Mouse (Mus musculus) Patski (cell line): Measurements from ENCODE around the gene Cpsf4. TPM values are rescaled to one million over a fixed set of nuclear protein-coding genes. Genes with fewer than 3 reads are reported as not detected.
"Not testable (repeated sequence)": the region's sequence is repeated elsewhere in the genome, so short reads cannot be mapped to it uniquely, and the experiment has no call there.

Source experiments
- ATAC-seq: fragments of 100-300 bp; one replicate; pipeline ENCODE4 v1.8.0; 2021
- CTCF ChIA-PET: fragments of 350-600 bp; sonication (Branson Sonifier 250); formaldehyde crosslinking; loops from one replicate; lab custom pipeline; 2022; ENCODE audit warnings: inconsistent platforms; lab: Charles Lee
- POLR2A ChIA-PET: fragments of 350-600 bp; sonication (Branson Sonifier 250); formaldehyde crosslinking; loops from one replicate; lab custom pipeline; 2022; ENCODE audit warnings: antibody characterized with exemption, inconsistent platforms; lab: Charles Lee
- DNase-seq: peaks from one replicate; pipeline ENCODE4 v3.0.0-alpha.2; 2011; ENCODE audit warnings: low read depth, low spot score
- H3K27me3 ChIP-seq: fragments of 371-371 bp; one replicate; pipeline ENCODE4 v1.5.1; 2021
- CTCF ChIP-seq: fragments of 100-300 bp; IDR thresholded peaks from one replicate; pipeline ENCODE4 v1.5.1; 2021
- in situ Hi-C: fragments of 300-500 bp; cut with MboI; formaldehyde crosslinking; loops from 3 replicates; pipeline ENCODE4 v1.11.1; 2018; ENCODE audit warnings: low pct_unique_long_range_greater_than_20kb, mixed read lengths
- polyA plus RNA-seq: library from polyadenylated mRNA; unstranded; gene quantifications from one replicate; pipeline ENCODE4 v1.2.3, GENCODE M21; 2021

Cpsf4 gene
- polyA plus RNA-seq, 1 experiment from 2014 or later: 33.9 TPM

DNA sequence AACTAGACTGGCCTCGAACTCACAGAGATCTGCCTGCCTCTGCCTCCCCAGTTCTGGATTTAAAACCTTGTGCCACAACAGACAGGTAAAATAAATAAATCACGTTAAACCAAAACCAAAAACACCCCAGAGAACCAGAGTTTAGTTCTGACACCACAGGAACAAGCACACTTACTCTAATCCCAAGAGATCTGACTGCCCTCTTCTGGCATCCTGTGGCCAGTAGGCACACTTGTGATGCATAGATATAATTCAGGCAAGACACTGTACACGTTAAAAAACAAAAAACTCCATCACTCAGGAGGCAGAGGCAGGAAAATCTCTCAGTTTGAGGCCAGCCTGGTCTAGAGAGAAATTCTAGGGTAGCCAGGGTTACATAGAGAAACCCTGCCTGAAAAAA is 35.4 kb downstream of the Cpsf4 start:
- in situ Hi-C loops: no loop called here
- ATAC-seq: no peak
- no peak for DNase-seq
- CTCF ChIA-PET: no interaction called here
- POLR2A ChIA-PET: no interaction called here
- TF ChIP-seq CTCF: no peak
- H3K27me3 ChIP-seq: no peaks in the 10 kb centered on the region

DNA sequence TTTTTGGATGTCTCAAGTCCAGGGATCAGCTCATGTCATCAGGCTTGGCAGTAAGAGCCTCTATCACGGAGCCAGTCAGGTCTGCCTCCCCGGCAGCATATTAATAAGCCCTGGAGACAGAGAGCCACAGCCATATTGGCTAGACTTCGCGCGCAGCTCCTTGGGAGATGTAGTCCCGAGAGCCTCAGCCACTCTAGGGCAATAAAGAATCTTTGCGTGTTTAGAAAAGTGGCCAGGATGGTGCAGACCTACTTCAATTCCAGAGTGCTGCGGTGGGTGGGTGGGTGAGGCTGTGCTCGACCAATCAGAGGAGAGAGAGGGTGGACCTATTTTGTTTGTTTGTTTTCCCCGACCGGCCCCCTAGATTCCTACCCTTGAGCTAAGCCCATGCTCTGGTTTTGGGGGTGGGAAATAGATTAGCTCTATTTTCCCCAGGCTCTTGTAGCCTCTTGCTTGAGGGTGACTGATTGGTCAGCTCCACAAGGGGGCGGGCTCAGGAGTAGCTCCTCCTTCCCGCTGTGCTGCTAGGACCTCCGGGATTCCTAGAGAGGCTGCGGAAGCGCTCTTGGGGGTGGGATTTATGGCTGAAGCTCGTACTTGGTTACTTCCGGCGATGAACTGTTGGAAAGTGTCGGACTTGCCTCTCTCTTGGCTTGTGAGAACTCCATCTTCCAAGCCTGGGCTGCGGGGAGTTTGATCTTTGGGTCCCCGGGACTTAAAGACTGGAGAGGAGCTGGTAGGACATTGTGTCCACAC is 37.1 kb downstream of the Cpsf4 start, which contains the start of gene Zkscan5:
TSS of gene Zkscan5 (plus strand) at position 627 of the 756 bp plus-strand sequence.
- DNase-seq (peak; percentile 99), ATAC-seq (peak; percentile 92)
- ChIA-PET POLR2A (interaction anchor here (0.6 to 3.4 kb wide), 4 partner anchors 10 to 28 kb away, joined by 3 to 16 read pairs (median 4); partner anchors contain the start of gene Zfp655), CTCF (interaction anchor here (0.9 to 1.8 kb wide), 4 partner anchors 9 to 22 kb away, joined by 3 to 5 read pairs (median 4); no protein-coding TSS in a partner anchor)
- no peak for TF ChIP-seq CTCF
- H3K27me3 ChIP-seq: no peaks in the 10 kb centered on the region
- in situ Hi-C loops: no loop called here

DNA sequence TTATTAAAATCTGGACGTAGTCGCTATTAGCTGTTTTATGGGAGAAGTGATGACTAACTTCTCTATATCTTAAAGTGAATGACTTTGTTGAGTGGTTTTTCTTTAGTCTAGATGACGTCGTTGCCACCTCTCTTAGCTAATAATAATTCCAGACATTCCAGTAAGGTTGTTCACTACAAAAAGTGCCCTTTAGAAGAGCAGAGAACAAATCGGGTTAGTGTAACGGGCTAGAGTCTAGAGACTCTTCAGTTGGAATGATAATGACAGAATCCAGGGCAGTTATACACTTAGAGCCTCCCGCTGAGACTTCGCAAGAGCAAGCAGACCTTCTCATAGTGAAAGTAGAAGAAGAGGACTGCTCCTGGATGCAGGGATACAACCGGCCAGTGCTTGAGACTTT is 38.0 kb downstream of the Cpsf4 start:
- no peak for TF ChIP-seq CTCF
- ChIA-PET CTCF (interaction anchor here (1.0 to 1.8 kb wide), 3 partner anchors 9 to 23 kb away, joined by 3 to 5 read pairs (median 3); no protein-coding TSS in a partner anchor), POLR2A (interaction anchor here (1.3 to 3.4 kb wide), 3 partner anchors 15 to 27 kb away, joined by 3 to 16 read pairs (median 6); partner anchors contain the start of gene Zfp655)
- DNase-seq: peak; percentile 39
- peak; percentile 41 for ATAC-seq
- H3K27me3 ChIP-seq: no peaks in the 10 kb centered on the region
- in situ Hi-C loops: no loop called here

DNA sequence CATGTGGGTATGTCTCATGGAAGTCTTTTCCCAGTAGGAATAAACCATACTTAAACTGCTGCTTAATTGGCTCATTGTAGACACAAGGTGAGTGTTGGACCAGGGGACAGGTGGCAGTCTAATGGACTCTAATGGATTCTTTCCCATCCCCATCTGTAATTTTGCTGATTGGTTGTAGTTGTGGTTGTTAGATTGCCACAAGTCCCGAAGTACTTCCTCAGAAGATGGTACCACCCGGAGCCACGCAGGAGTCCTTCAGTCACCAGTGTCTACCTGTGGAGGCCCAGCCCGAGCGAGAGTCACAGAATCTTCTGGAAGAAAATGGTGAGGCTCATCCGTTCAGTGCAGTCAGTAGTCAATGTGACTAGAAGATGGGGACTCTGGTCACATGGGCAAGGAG is 40.4 kb downstream of the Cpsf4 start:
- TF ChIP-seq CTCF: no peak
- in situ Hi-C loops: no loop called here
- ChIA-PET POLR2A (interaction anchor here (0.6 kb wide), 1 partner anchor 70 kb away, joined by 3 read pairs; no protein-coding TSS in a partner anchor), CTCF (interaction anchor here (1.2 kb wide), 1 partner anchor 15 kb away, joined by 4 read pairs; no protein-coding TSS in a partner anchor)
- H3K27me3 ChIP-seq: no peaks in the 10 kb centered on the region
- DNase-seq: no peak
- ATAC-seq: no peak

DNA sequence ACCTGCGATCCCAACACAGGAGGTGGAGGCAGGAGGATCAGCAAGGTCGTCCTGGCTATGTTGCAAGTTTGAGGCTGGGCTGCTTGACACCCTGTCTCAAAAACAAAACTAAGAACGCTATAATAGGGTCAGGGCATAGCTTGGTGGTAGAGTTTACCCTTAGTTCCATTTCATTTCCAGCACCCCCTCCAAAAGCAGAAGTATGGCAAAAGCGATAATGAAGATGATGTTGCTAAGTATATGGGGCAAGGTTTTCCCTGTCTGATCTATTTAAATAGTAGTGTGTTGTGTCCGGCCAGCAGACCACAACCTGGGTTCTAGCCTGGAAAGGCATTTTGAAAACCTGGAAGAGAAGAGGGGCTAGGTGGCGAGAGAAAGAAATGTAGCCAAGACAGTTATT is 40.9 kb downstream of the Cpsf4 start:
- CTCF ChIA-PET: no interaction called here
- DNase-seq (no peak), ATAC-seq (no peak)
- in situ Hi-C loops: no loop called here
- POLR2A ChIA-PET: no interaction called here
- no peaks in the 10 kb centered on the region for H3K27me3 ChIP-seq
- TF ChIP-seq CTCF: no peak

DNA sequence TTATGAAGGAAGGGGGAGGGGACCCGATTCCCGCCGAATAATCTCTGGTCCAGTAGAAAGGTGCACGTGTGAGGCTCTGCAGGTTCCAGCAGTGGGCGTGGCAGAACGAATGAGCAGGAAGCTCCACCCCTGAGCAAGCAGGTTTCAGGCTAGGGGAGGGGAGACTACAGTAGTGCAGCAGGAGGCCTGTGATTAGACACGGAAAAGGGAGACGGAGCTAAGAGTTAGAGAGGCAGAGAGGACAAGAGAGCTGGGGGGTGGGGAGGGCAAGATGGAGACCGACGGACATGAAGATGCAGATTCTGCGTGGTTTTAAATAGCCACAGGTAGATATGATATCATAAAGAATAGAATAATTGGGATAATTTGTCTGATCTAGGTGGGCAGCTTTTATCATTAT is 41.4 kb downstream of the Cpsf4 start:
- ATAC-seq, CTCF ChIA-PET, POLR2A ChIA-PET, DNase-seq, in situ Hi-C loops, H3K27me3 ChIP-seq: not testable (repeated sequence)

DNA sequence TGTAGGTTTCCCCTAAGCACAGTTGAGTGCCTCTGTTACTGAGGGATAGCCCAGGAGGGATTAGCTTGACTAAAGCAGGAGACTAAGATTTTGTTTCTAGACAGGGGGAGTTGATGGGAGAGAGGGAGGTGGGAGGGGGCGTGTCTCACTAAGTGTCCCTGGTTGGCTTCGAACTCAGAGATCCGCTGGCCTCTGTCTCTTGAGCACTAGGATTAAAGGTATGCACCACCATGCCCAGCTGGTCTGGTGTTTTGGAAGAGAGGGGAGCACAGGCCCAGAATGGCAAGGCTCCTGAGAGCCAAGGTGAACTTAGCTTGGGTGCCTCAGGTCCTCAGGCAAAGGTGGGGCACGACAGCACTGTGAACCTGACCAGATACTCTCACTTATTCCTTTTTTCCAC is 44.3 kb downstream of the Cpsf4 start:
- CTCF ChIA-PET: interaction anchor here (0.8 to 1.3 kb wide), 2 partner anchors 12 to 13 kb away, joined by 3 read pairs; no protein-coding TSS in a partner anchor
- POLR2A ChIA-PET: no interaction called here
- H3K27me3 ChIP-seq: no peaks in the 10 kb centered on the region
- DNase-seq: no peak
- TF ChIP-seq CTCF: no peak
- no peak for ATAC-seq
- in situ Hi-C loops: no loop called here

DNA sequence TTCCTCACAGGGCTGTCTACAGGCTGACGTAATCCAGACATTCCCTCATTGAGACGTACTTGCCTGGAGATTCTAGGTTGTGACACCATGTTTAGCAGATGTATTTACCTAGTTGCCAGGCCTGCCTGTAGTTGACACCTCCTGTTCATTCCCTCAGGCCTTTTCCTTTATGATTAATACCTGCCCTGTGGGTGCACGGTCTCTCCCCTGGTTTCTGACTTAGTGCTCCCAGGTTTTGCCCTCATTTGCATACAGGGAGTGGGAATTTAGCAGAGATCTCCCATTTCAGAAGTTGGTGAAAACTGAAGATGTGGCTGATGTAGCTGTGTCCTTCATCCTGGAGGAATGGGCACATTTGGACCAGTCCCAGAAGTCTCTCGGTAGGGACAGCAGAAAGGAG is 45.2 kb downstream of the Cpsf4 start:
- ChIA-PET POLR2A (no interaction called here), CTCF (interaction anchor here (0.8 to 1.3 kb wide), 2 partner anchors 12 to 13 kb away, joined by 3 read pairs; no protein-coding TSS in a partner anchor)
- TF ChIP-seq CTCF: no peak
- in situ Hi-C loops: no loop called here
- no peaks in the 10 kb centered on the region for H3K27me3 ChIP-seq
- ATAC-seq (no peak), DNase-seq (no peak)

DNA sequence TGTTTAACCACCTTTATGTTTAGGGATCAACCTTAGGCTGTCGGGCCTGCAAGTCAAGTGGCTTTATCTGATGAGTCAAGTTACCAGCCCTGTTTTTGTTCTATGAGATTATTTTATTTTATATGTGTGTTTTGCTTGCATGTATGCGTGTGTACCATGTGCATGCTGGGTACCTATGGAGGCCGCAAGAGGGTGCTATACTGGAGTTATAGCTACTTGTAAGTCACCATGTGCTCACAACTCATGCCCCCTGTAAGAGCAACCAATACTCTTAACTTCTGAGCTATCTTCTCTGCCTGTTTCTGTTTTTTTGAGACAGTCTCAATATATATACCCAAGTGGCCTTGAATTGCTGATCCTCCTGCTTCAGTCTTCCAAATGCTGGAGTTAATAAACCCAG is 46.5 kb downstream of the Cpsf4 start:
- H3K27me3 ChIP-seq: no peaks in the 10 kb centered on the region
- ATAC-seq: no peak
- TF ChIP-seq CTCF: no peak
- ChIA-PET CTCF (interaction anchor here (0.9 to 1.1 kb wide), 2 partner anchors 9 to 13 kb away, joined by 3 read pairs; partner anchors contain the start of gene Zkscan5), POLR2A (no interaction called here)
- DNase-seq: no peak
- in situ Hi-C loops: no loop called here

DNA sequence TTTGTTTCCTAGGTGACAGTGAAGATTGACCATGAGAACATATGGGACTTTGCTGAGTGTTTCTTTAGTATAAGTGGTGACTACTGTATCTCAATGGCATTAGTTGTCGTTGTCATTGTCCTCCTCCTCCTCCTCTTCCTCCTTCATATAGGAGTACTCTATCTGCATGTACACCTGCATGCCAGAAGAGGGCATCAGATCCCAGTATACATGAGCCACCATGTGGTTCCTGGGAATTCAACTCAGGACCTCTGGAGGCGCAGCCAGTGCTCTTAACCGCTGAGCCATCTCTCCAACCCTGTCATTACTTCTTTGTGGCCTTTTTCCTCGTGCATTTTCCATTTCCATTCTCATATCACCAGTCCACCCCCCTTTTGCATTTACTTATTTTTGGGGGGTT is 47.7 kb downstream of the Cpsf4 start:
- DNase-seq: no peak
- no peaks in the 10 kb centered on the region for H3K27me3 ChIP-seq
- TF ChIP-seq CTCF: no peak
- ChIA-PET CTCF (no interaction called here), POLR2A (interaction anchor here (0.5 to 0.7 kb wide), 2 partner anchors 10 to 26 kb away, joined by 3 read pairs; partner anchors contain the start of gene Zkscan5)
- in situ Hi-C loops: no loop called here
- ATAC-seq: no peak

DNA sequence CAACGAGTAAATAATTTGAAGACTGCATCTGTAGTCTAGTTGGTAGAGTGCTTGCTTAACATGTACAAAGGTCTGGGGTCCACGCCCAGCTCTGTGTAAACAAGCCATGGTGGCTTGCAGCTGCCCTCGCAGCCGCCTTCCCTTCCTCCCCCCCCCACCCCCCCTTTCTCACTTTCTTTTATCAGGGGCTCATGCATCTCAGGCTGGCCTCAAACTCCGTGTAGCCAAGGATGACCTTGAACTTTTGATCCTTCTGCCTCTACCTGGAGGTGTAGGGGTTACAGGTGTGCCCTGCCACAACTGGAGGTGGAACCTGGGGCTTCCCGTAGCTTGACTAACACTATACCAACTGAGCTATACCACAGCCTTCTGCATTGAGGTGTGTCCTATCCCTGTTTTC is 50.7 kb downstream of the Cpsf4 start:
- no peaks in the 10 kb centered on the region for H3K27me3 ChIP-seq
- ChIA-PET POLR2A (no interaction called here), CTCF (interaction anchor here (2.2 kb wide), 1 partner anchor 10 kb away, joined by 7 read pairs; no protein-coding TSS in a partner anchor)
- no peak for DNase-seq
- no peak for ATAC-seq
- no peak for TF ChIP-seq CTCF
- in situ Hi-C loops: no loop called here
